Mouse (Mus musculus) spleen, adult 18-20 months (tissue): ENCODE measurements around the gene Susd2.

ENCODE experiments used
- DNase-seq, 2 experiments: peaks; one replicate each; pipeline ENCODE4 v3.0.0; 2022; ENCODE audit warnings: mixed read lengths in 2 of 2

Gene Susd2

GRCm38 (mm10) chr10:75651381-75652068, 7.7 kb upstream of the Susd2 start:
- DNase-seq: no peak

GRCm38 (mm10) chr10:75650306-75650902, 6.6 kb upstream of the Susd2 start:
- no peak for DNase-seq

GRCm38 (mm10) chr10:75649406-75649995, 5.7 kb upstream of the Susd2 start:
- DNase-seq: no peak

GRCm38 (mm10) chr10:75649001-75649400, 5.2 kb upstream of the Susd2 start:
- DNase-seq: no peak

- DNase-seq: no peak
Observed at GRCm38 (mm10) chr10:75648091-75648490, 4.3 kb upstream of the Susd2 start.

- DNase-seq: no peak
Observed at GRCm38 (mm10) chr10:75647362-75647761, 3.6 kb upstream of the Susd2 start.

GRCm38 (mm10) chr10:75646406-75646805, 2.6 kb upstream of the Susd2 start:
- DNase-seq: no peak

- no peak for DNase-seq
Observed at GRCm38 (mm10) chr10:75645616-75646015, 1.8 kb upstream of the Susd2 start.

GRCm38 (mm10) chr10:75642891-75643290, 917 bp downstream of the Susd2 start:
- no peak for DNase-seq

- no peak for DNase-seq
Observed at GRCm38 (mm10) chr10:75642436-75642835, 1.4 kb downstream of the Susd2 start.

- DNase-seq: no peak
Observed at GRCm38 (mm10) chr10:75641721-75642222, 2.0 kb downstream of the Susd2 start.

GRCm38 (mm10) chr10:75637711-75638110, 6.1 kb downstream of the Susd2 start:
- no peak for DNase-seq

- no peak for DNase-seq
Observed at GRCm38 (mm10) chr10:75636084-75636786, 7.6 kb downstream of the Susd2 start.

- DNase-seq: peak; percentile 61 to 87
Observed at GRCm38 (mm10) chr10:75635693-75636055, 8.1 kb downstream of the Susd2 start.

GRCm38 (mm10) chr10:75635019-75635692, 8.7 kb downstream of the Susd2 start:
- no peak for DNase-seq

GRCm38 (mm10) chr10:75634610-75635009, 9.2 kb downstream of the Susd2 start:
- DNase-seq: no peak

- no peak for DNase-seq
Observed at GRCm38 (mm10) chr10:75633576-75634139, 10.2 kb downstream of the Susd2 start.

- DNase-seq: no peak
Observed at GRCm38 (mm10) chr10:75633048-75633447, 10.8 kb downstream of the Susd2 start.

- no peak for DNase-seq
Observed at GRCm38 (mm10) chr10:75632633-75633032, 11.2 kb downstream of the Susd2 start.

- no peak for DNase-seq
Observed at GRCm38 (mm10) chr10:75627490-75627889, 16.3 kb downstream of the Susd2 start.

- DNase-seq: no peak
Observed at GRCm38 (mm10) chr10:75626991-75627390, 16.8 kb downstream of the Susd2 start.

- DNase-seq: no peak
Observed at GRCm38 (mm10) chr10:75625920-75626319, 17.9 kb downstream of the Susd2 start.

- DNase-seq: no peak
Observed at GRCm38 (mm10) chr10:75620818-75621217, 23.0 kb downstream of the Susd2 start.
